Mouse (Mus musculus): Measurements from ENCODE around the gene Bend7.

Bend7 gene

GRCm38 (mm10) chr2:4717769-4718661, at the start of gene Bend7:
TSS of gene Bend7 (plus strand) at chr2:4717831.
- peak; percentile 73 for DNase-seq

- DNase-seq, result no peak
These were observed 49.0 kb upstream of the Bend7 start for GRCm38 (mm10) chr2:4668626-4669025.

- no peak for DNase-seq
These were observed 47.9 kb upstream of the Bend7 start for GRCm38 (mm10) chr2:4669701-4670100.

- no peak for DNase-seq
These were observed 46.0 kb upstream of the Bend7 start for GRCm38 (mm10) chr2:4671636-4672035.

- no peak for DNase-seq
These were observed 37.7 kb upstream of the Bend7 start for GRCm38 (mm10) chr2:4679886-4680285.

GRCm38 (mm10) chr2:4711262-4711661, 6.4 kb upstream of the Bend7 start:
- peak; percentile 44 for DNase-seq

GRCm38 (mm10) chr2:4717081-4717768, 406 bp upstream of the Bend7 start:
- DNase-seq, result peak; percentile 56

GRCm38 (mm10) chr2:4723088-4723487, 5.5 kb downstream of the Bend7 start:
- no peak for DNase-seq

- no peak for DNase-seq
These were observed 12.5 kb downstream of the Bend7 start for GRCm38 (mm10) chr2:4730161-4730560.

GRCm38 (mm10) chr2:4733971-4734370, 16.3 kb downstream of the Bend7 start:
- no peak for DNase-seq

- DNase-seq, result no peak
These were observed 18.6 kb downstream of the Bend7 start for GRCm38 (mm10) chr2:4736095-4736797.

- no peak for DNase-seq
These were observed 19.1 kb downstream of the Bend7 start for GRCm38 (mm10) chr2:4736798-4737155.

GRCm38 (mm10) chr2:4751918-4752317, 34.3 kb downstream of the Bend7 start:
- no peak for DNase-seq

GRCm38 (mm10) chr2:4755716-4756115, 38.1 kb downstream of the Bend7 start:
- no peak for DNase-seq

GRCm38 (mm10) chr2:4757218-4757617, 39.6 kb downstream of the Bend7 start:
- DNase-seq, result no peak

- peak; percentile 7 for DNase-seq
These were observed 43.1 kb downstream of the Bend7 start for GRCm38 (mm10) chr2:4760741-4761140.

- DNase-seq, result no peak
These were observed 44.3 kb downstream of the Bend7 start for GRCm38 (mm10) chr2:4761906-4762305.

- DNase-seq, result no peak
These were observed 46.4 kb downstream of the Bend7 start for GRCm38 (mm10) chr2:4764071-4764470.

- no peak for DNase-seq
These were observed 52.7 kb downstream of the Bend7 start for GRCm38 (mm10) chr2:4770376-4770775.

- no peak for DNase-seq
These were observed 56.3 kb downstream of the Bend7 start for GRCm38 (mm10) chr2:4773911-4774310.

GRCm38 (mm10) chr2:4777291-4777690, 59.7 kb downstream of the Bend7 start:
- DNase-seq, result no peak

GRCm38 (mm10) chr2:4781641-4782040, 64.0 kb downstream of the Bend7 start:
- no peak for DNase-seq

- DNase-seq, result no peak
These were observed 64.8 kb downstream of the Bend7 start for GRCm38 (mm10) chr2:4782401-4782800.

Measured in embryo, embryonic 11 days (tissue).